Mouse (Mus musculus) hindbrain, embryonic 15.5 days (tissue): ENCODE data around the gene Gm45521. TPM values are rescaled to one million over a fixed set of nuclear protein-coding genes. Genes with fewer than 3 reads are reported as not detected.

Experiments
- ATAC-seq: fragments of 200-750 bp; cut with Nextera tagmentation; 2 replicates; pipeline ENCODE4 v1.8.0; 2017; ENCODE audit warnings: low read depth, moderate number of reproducible peaks, moderate TSS enrichment; ENCODE audit not compliant: low FRiP score
- H3K27ac ChIP-seq: fragments of 300-500 bp; sonication (generic); replicated peaks from 2 replicates; pipeline ENCODE4 v1.5.1; 2015; ENCODE audit warnings: mild to moderate bottlenecking, inconsistent platforms
- H3K27me3 ChIP-seq: fragments of 300-500 bp; sonication (generic); 2 replicates; pipeline ENCODE4 v1.6.1; 2015; ENCODE audit warnings: control low read depth, inconsistent platforms
- H3K36me3 ChIP-seq: fragments of 300-500 bp; sonication (generic); 2 replicates; pipeline ENCODE4 v1.6.1; 2015; ENCODE audit warnings: control low read depth, inconsistent platforms
- H3K4me1 ChIP-seq: fragments of 300-500 bp; sonication (generic); replicated peaks from 2 replicates; pipeline ENCODE4 v1.6.1; 2015; ENCODE audit warnings: control low read depth, inconsistent platforms
- H3K4me2 ChIP-seq: fragments of 300-500 bp; sonication (generic); 2 replicates; pipeline ENCODE4 v1.6.1; 2015; ENCODE audit warnings: moderate library complexity, mild to moderate bottlenecking, inconsistent platforms
- H3K4me3 ChIP-seq: fragments of 300-500 bp; sonication (generic); 2 replicates; pipeline ENCODE4 v1.5.1; 2015; ENCODE audit warnings: mild to moderate bottlenecking, inconsistent platforms
- H3K9ac ChIP-seq: fragments of 300-500 bp; sonication (generic); 2 replicates; pipeline ENCODE4 v1.6.1; 2015; ENCODE audit warnings: inconsistent platforms
- H3K9me3 ChIP-seq: fragments of 300-500 bp; sonication (generic); 2 replicates; pipeline ENCODE4 v1.6.1; 2016; ENCODE audit warnings: control low read depth, inconsistent platforms
- WGBS: fragments of 180-500 bp; shearing (Covaris S2); methylation state at CpG from one replicate; pipeline ENCODE4 v1.1.7; 2015; 5-methylcytosine and 5-hydroxymethylcytosine counted together
- polyA plus RNA-seq: library from polyadenylated mRNA; unstranded; fragments of >200 nt; fragmentation: Nextera tagmentation; extraction: Ambion mirVana; gene quantifications from 2 replicates; pipeline ENCODE4 v1.2.1, GENCODE M21; 2015

The Gm45521 gene
- polyA plus RNA-seq, 1 experiment from 2014 or later = not detected

DNA sequence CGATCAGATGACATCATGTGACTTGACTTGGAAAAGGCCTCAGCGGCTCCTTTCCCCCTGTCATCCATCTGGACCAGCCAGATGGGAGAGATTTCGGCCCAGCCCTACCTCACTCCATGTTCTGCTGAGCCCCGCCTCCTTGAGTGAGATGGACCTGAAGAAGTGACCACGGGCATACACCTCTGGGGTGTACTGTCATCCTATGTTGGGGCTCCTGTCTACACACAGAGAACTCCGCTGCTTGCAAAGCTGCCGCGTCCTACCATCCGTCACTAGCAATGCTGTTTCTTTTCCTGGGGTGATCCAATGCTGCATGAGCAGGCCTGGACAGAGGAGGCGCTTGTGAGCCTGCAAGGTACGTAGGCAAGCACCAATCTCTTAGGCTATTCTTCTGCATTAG is 3.5 kb downstream of the Gm45521 start:
- peak; percentile 38; the same call in 1 of the 2 replicates for ATAC-seq
- Histone ChIP-seq H3K9me3 (no peaks in the 10 kb centered on the region), H3K4me2 (no peak overlapping the region), H3K36me3 (no peaks in the 10 kb centered on the region), H3K4me1 (no peaks in the 10 kb centered on the region; the same call in 1 of the 2 replicates), H3K4me3 (no peak overlapping the region), H3K27ac (no peak overlapping the region), H3K27me3 (no peaks in the 10 kb centered on the region), H3K9ac (no peak overlapping the region)
- whole genome bisulfite sequencing = 51% methylated on average over 11 of the region's 11 CpGs

DNA sequence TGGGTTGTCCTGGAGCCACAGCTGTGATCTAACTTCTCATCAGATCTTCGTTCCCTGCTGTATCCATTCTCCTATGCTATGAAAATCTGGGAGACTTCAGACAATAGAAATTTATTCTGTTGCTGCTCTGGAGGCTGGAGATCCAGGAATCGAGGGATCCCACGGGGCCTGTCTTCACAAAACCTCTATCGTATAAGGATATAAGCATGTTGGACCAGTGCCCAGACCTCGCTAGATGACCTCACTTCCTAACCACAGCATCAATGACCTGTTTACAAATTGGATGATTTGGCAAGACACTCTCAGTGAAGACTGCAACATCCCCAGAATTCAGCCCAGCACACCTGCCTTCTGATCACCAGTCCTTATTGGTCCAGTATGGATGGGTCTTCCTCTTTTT is 4.6 kb downstream of the Gm45521 start:
- Histone ChIP-seq H3K27ac (no peak overlapping the region), H3K27me3 (no peaks in the 10 kb centered on the region), H3K4me1 (no peaks in the 10 kb centered on the region; the same call in 1 of the 2 replicates)

DNA sequence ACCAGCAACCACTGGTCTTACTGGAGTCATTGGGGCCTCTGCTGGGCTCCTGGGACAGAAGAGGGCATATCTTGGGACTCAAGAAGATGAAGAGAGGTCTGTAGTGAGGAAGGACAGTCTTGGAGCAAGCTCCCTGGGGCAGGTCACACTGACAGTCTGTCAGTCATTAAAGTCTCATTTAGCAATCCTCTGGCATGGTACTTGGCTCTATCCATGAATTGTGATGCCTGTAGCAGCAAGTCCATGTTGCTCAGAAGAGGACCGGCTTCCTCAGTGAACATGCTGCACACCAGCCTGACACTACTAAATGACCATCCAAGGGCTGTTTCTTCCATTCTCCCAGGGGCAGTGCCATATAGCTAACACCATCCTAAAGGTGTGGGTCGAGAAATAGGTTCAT is 5.5 kb downstream of the Gm45521 start:
- H3K4me3 ChIP-seq = no peak overlapping the region
- no peak for ATAC-seq
- H3K27me3 ChIP-seq = no peaks in the 10 kb centered on the region
- H3K9ac ChIP-seq = no peak overlapping the region
- no peak overlapping the region for H3K27ac ChIP-seq
- H3K9me3 ChIP-seq = no peaks in the 10 kb centered on the region
- 85% methylated on average over 2 of the region's 2 CpGs for WGBS
- no peak overlapping the region for H3K4me2 ChIP-seq
- H3K4me1 ChIP-seq = no peaks in the 10 kb centered on the region; the same call in 1 of the 2 replicates
- no peaks in the 10 kb centered on the region for H3K36me3 ChIP-seq

More for the DNA sequence above, 4.6 kb downstream of the Gm45521 start:
- Histone ChIP-seq H3K9ac (no peak overlapping the region), H3K4me3 (no peak overlapping the region), H3K36me3 (no peaks in the 10 kb centered on the region), H3K4me2 (no peak overlapping the region), H3K9me3 (no peaks in the 10 kb centered on the region)
- WGBS = 53% methylated on average over 5 of the region's 5 CpGs
- ATAC-seq = no peak

DNA sequence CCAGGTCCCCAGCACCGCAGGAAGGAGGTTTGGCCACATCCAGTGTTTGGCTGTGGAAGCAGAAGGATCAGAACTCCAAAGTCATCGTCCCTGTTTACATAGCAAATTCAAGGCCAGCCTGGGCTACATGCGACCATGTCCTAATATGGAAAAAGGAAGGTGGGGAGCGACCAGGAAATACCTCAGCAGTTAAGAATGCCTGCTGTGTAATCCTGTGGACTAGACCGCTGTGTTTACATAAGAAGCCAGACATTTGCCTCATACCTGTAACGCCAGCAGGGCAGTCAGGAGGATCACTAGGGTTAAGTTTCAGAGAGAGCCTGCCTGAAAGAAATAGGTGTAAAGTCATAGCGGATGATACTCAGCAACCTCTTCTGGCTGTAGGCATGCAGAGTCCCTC is 6.1 kb downstream of the Gm45521 start:
- Histone ChIP-seq H3K4me3 (no peak overlapping the region), H3K27me3 (no peaks in the 10 kb centered on the region), H3K27ac (no peak overlapping the region), H3K4me1 (no peaks in the 10 kb centered on the region; the same call in 1 of the 2 replicates), H3K9ac (no peak overlapping the region), H3K9me3 (no peaks in the 10 kb centered on the region), H3K4me2 (no peak overlapping the region), H3K36me3 (no peaks in the 10 kb centered on the region)
- ATAC-seq = no peak
- WGBS = 68% methylated on average over 7 of the region's 7 CpGs

DNA sequence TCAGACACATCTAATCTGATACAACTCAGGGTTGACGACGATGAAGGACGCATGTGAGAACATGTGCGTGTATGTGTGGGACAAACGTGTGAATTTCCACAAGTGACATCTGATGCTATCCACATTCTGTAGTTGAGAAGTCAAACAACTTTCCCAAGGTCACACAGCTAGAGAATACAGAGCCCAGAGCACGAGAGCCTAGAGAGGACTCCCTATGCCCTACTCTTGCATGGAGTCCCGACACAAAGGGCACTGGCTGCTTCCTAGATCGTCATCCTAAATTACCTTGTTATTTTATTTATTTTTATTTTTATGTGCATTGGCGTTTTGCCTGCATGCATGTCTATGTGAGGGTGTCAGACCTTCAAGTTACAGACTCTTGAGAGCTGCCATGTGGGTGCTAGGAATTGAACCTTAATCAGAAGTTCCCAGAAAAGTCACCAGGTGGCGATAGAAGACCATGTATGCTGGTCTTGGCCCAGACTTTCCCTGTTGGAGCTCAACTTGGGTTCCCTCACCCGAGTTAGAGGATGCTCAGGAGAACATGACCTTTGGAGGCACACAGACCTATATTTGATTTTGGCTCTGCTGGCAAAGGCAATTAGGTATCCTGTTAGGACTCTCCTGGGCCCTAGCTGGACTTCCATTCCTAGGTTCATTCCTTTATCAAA is 7.3 kb downstream of the Gm45521 start:
- H3K4me1 ChIP-seq = no peaks in the 10 kb centered on the region; the same call in 1 of the 2 replicates
- ATAC-seq = peak; percentile 76
- H3K4me3 ChIP-seq = no peak overlapping the region
- no peak overlapping the region for H3K27ac ChIP-seq
- H3K9ac ChIP-seq = no peak overlapping the region
- H3K9me3 ChIP-seq = no peaks in the 10 kb centered on the region
- 55% methylated on average over 11 of the region's 11 CpGs for WGBS
- H3K4me2 ChIP-seq = no peak overlapping the region
- no peaks in the 10 kb centered on the region for H3K27me3 ChIP-seq
- no peaks in the 10 kb centered on the region for H3K36me3 ChIP-seq

DNA sequence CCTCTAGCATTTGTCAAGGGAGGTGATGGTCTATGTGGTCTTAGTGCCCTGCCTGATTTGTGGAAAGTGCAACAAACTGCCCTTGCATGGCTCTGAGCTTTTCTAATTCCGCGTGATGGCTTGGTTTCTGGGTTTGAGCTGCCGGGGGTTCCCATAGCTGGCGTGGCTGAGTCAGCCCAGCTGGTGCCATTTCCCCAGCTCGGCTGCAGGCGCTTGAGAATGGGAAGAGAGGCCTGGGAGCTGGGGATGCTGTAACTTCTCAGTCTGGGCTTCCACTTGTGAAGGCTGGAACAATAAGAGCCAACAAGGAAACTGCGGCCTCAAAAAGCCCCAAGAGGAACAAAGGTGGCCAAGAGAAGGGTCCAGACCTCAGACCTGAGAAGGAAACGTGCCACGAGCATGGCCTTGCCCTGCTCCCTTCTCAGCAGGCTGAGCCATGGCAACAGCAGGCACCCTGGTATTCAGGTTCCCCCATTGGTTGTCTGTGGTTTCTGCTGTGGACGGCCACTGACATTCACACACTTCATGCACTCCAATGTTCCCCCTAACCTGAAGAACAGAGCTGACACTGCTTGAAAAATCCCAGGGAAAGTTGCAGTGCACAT is 14.9 kb downstream of the Gm45521 start:
- H3K4me2 ChIP-seq = no peak overlapping the region
- no peak overlapping the region for H3K27ac ChIP-seq
- no peak overlapping the region for H3K4me3 ChIP-seq
- H3K36me3 ChIP-seq = no peaks in the 10 kb centered on the region
- 69% methylated on average over 10 of the region's 10 CpGs for WGBS
- H3K27me3 ChIP-seq = no peaks in the 10 kb centered on the region
- no peak overlapping the region for H3K9ac ChIP-seq
- ATAC-seq = no peak
- no peaks in the 10 kb centered on the region for H3K9me3 ChIP-seq
- H3K4me1 ChIP-seq = no peaks in the 10 kb centered on the region

DNA sequence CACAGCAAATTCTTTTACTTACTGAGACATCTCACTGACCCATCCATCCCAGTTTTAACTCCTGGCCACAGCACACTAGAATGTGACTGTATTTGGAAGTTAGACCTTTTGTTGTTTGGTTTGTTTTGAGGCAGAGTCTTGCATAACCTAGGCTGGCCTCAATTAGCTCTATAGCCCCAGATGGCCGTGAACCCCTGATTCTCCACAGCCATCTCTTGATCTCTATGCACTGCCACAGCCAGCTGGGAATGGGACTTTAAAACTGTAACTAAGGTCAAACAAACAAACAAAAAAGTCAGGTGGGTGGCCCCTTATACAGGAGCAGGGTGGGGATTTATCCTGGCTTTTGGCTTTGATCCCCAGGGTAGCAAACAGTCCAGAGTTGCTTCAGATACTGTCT is 17.6 kb downstream of the Gm45521 start:
- no peaks in the 10 kb centered on the region for H3K4me1 ChIP-seq
- no peak overlapping the region for H3K27ac ChIP-seq
- H3K9ac ChIP-seq = no peak overlapping the region
- no peak overlapping the region for H3K4me3 ChIP-seq
- H3K36me3 ChIP-seq = no peaks in the 10 kb centered on the region
- no peak overlapping the region for H3K4me2 ChIP-seq
- no peaks in the 10 kb centered on the region for H3K27me3 ChIP-seq
- no peaks in the 10 kb centered on the region for H3K9me3 ChIP-seq
- 80% methylated on average over 1 of the region's 1 CpGs for WGBS
- no peak for ATAC-seq

DNA sequence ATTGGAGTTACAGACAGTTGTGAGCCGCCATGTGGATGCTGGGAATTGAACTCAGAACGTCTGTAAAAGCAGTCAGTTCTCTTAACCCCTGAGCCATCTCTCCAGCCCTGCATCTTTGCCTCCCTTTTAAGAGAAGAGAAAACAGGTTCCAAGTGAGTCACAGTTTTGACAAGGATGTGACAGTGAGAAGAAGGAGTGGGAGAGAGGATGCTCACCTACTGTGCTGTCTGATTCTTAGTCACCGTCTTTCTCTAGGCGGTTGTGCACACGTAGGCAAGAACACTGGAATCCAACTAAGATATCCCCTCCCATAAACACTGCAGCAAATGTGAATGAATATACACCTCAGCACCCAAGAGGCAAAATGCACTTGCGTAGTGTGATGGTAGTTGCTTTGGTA is 18.1 kb downstream of the Gm45521 start:
- 84% methylated on average over 6 of the region's 6 CpGs for WGBS
- no peaks in the 10 kb centered on the region for H3K4me1 ChIP-seq
- H3K27ac ChIP-seq = no peak overlapping the region
- no peak overlapping the region for H3K4me2 ChIP-seq
- H3K27me3 ChIP-seq = no peaks in the 10 kb centered on the region
- H3K9me3 ChIP-seq = no peaks in the 10 kb centered on the region
- H3K36me3 ChIP-seq = no peaks in the 10 kb centered on the region
- ATAC-seq = no peak
- H3K9ac ChIP-seq = no peak overlapping the region
- H3K4me3 ChIP-seq = no peak overlapping the region

DNA sequence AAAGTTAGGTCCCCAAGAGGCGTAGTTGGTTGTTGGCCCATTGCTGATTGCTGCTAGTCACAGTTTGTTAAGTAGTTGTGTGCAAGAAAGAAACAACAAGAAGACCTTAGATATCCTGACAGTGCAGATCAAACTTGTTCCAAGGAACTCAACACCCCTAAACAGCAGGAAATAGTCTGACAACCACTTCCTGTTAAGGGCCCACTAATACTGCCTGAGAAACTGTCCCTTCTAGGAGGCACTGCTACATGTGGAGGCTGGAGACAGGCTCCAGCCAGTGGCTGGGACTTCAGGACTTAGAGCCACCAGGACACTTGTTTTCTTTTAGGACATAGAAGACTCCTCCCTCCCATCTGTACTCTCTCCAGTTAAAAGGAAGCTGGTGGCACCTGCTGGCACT is 20.4 kb downstream of the Gm45521 start:
- Histone ChIP-seq H3K36me3 (no peaks in the 10 kb centered on the region), H3K27ac (no peak overlapping the region), H3K4me1 (no peaks in the 10 kb centered on the region), H3K4me2 (no peak overlapping the region), H3K4me3 (no peak overlapping the region), H3K9me3 (no peaks in the 10 kb centered on the region), H3K9ac (no peak overlapping the region), H3K27me3 (no peaks in the 10 kb centered on the region)
- ATAC-seq = no peak
- WGBS = 90% methylated on average over 1 of the region's 1 CpGs

DNA sequence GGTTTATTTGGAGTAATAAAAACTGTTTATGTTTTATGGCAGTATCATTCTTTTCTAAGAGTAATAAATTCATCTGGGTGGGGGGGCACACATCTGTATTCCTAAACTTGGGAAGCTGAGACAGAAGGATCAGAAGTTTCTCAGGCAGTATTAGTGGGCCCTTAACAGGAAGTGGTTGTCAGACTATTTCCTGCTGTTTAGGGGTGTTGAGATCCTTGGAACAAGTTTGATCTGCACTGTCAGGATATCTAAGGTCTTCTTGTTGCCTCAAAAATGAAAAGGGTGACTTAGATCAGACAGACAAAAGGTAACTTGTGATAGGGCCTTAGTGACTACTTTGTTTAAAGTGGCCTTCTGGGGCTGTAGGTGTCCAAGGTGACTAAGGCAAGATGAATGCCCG is 21.1 kb downstream of the Gm45521 start:
- no peak for ATAC-seq
- Histone ChIP-seq H3K9ac (no peak overlapping the region), H3K27me3 (no peaks in the 10 kb centered on the region), H3K4me3 (no peak overlapping the region), H3K36me3 (no peaks in the 10 kb centered on the region), H3K4me2 (no peak overlapping the region), H3K4me1 (no peaks in the 10 kb centered on the region), H3K9me3 (no peaks in the 10 kb centered on the region), H3K27ac (no peak overlapping the region)
- 95% methylated on average over 1 of the region's 1 CpGs for WGBS

DNA sequence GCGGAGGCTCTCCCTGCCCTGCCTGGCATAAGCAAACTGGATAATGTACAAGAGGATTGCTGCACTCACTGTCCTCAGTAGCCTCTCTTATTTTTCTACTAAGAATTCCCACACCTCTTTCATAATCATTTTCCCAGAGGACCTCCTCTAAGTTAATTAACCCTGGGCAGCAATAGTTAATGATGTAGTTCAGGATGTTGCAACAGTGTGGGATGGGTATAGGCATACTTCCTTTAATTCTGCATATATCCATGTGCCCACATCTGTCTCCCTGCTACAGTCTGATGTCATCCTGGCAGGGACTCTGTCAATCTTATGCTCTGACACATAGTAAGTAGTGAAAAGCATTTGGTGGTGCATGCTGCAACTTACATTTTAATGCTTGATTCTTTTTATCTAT is 24.1 kb downstream of the Gm45521 start:
- Histone ChIP-seq H3K27ac (no peak overlapping the region), H3K9ac (no peak overlapping the region), H3K27me3 (no peaks in the 10 kb centered on the region), H3K4me3 (no peak overlapping the region), H3K4me1 (no peaks in the 10 kb centered on the region), H3K36me3 (no peaks in the 10 kb centered on the region), H3K4me2 (no peak overlapping the region), H3K9me3 (no peaks in the 10 kb centered on the region)
- 95% methylated on average over 1 of the region's 1 CpGs for WGBS
- no peak for ATAC-seq

DNA sequence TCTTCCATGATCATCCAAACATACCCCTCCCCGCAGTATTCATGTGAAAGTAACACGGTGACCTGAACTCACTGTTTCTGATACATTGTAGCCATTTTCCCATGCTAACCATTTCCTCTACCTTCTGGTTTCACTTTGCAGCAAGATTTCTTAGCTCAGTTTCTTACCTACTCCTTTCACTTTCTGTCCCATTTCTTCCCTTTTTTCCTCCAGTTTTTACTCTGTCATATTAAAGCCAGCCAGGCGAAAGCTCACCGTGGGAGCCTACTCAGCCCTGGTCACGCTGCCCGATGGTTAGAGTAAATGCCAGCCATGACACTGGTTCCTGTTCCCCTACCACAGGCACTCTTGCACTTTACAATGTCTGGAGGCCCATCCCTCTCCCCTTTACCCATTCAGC is 29.8 kb downstream of the Gm45521 start:
- H3K9ac ChIP-seq = no peak overlapping the region
- no peak overlapping the region for H3K4me3 ChIP-seq
- H3K4me2 ChIP-seq = no peak overlapping the region
- no peaks in the 10 kb centered on the region for H3K27me3 ChIP-seq
- no peak overlapping the region for H3K27ac ChIP-seq
- no peaks in the 10 kb centered on the region for H3K9me3 ChIP-seq
- H3K36me3 ChIP-seq = no peaks in the 10 kb centered on the region
- H3K4me1 ChIP-seq = no peaks in the 10 kb centered on the region
- WGBS = 92% methylated on average over 6 of the region's 6 CpGs
- no peak for ATAC-seq

DNA sequence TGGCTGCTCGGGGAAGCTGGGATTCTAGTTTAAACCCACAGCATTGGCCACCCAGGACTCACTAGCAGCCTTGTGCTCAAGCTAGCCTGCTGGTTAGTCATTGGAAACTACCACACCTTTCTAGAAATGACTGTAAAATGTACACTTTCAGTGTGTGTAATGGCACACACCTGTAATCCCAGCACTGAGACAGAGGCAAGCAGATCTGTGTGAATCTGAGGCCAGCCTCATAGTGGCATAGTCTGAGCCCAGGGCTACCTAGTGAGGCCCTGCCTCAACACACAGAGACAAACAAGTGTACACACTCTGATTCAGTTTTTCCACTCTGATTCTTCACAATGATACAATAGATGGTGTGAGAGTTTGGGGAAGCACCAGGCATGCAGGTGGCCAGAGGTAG is 32.3 kb downstream of the Gm45521 start:
- no peak for ATAC-seq
- no peaks in the 10 kb centered on the region for H3K4me1 ChIP-seq
- 65% methylated on average over 1 of the region's 1 CpGs for whole genome bisulfite sequencing
- H3K27me3 ChIP-seq = no peaks in the 10 kb centered on the region
- no peak overlapping the region for H3K9ac ChIP-seq
- H3K36me3 ChIP-seq = no peaks in the 10 kb centered on the region
- no peaks in the 10 kb centered on the region for H3K9me3 ChIP-seq
- no peak overlapping the region for H3K4me2 ChIP-seq
- H3K27ac ChIP-seq = no peak overlapping the region
- no peak overlapping the region for H3K4me3 ChIP-seq
